Mouse (Mus musculus) NIH3T3 (cell line): ENCODE results near the gene Uck2.

Source experiments
- DNase-seq: peaks from one replicate; pipeline ENCODE4 v3.0.0-alpha.2; 2012; ENCODE audit warnings: low read depth

Gene Uck2

GRCm38 (mm10) chr1:167285320-167285355 lies at the start of gene Uck2:
Gene Uck2 (minus strand): TSS chr1:167285320.
- DNase-seq = no peak

- no peak for DNase-seq
Observed at GRCm38 (mm10) chr1:167331106-167331505, 46.0 kb upstream of the Uck2 start.

- DNase-seq = no peak
Observed at GRCm38 (mm10) chr1:167328776-167329175, 43.7 kb upstream of the Uck2 start.

GRCm38 (mm10) chr1:167321691-167322090 lies 36.6 kb upstream of the Uck2 start:
- DNase-seq = no peak

- DNase-seq = no peak
Observed at GRCm38 (mm10) chr1:167313220-167313619, 28.1 kb upstream of the Uck2 start.

- no peak for DNase-seq
Observed at GRCm38 (mm10) chr1:167312367-167312766, 27.2 kb upstream of the Uck2 start.

- DNase-seq = peak; percentile 99
Observed at GRCm38 (mm10) chr1:167308261-167309054, 23.3 kb upstream of the Uck2 start, which contains the start of gene Tmco1. Gene Tmco1 (plus strand): TSS chr1:167308378.

- DNase-seq = peak; percentile 29
Observed at GRCm38 (mm10) chr1:167307674-167308073, 22.6 kb upstream of the Uck2 start.

GRCm38 (mm10) chr1:167306451-167307240 lies 21.5 kb upstream of the Uck2 start:
- DNase-seq = peak; percentile 84

GRCm38 (mm10) chr1:167305501-167306137 lies 20.5 kb upstream of the Uck2 start:
- no peak for DNase-seq

- DNase-seq = no peak
Observed at GRCm38 (mm10) chr1:167300122-167300521, 15.0 kb upstream of the Uck2 start.

GRCm38 (mm10) chr1:167295679-167296402 lies 10.7 kb upstream of the Uck2 start:
- DNase-seq = no peak

- no peak for DNase-seq
Observed at GRCm38 (mm10) chr1:167292447-167292846, 7.3 kb upstream of the Uck2 start.

GRCm38 (mm10) chr1:167291610-167292009 lies 6.5 kb upstream of the Uck2 start:
- no peak for DNase-seq

- no peak for DNase-seq
Observed at GRCm38 (mm10) chr1:167290263-167290592, 5.1 kb upstream of the Uck2 start.

- peak; percentile 39 for DNase-seq
Observed at GRCm38 (mm10) chr1:167289567-167290262, 4.6 kb upstream of the Uck2 start.

- DNase-seq = peak; percentile 58
Observed at GRCm38 (mm10) chr1:167288665-167289538, 3.8 kb upstream of the Uck2 start.

GRCm38 (mm10) chr1:167287156-167287555 lies 2.0 kb upstream of the Uck2 start:
- DNase-seq = no peak

GRCm38 (mm10) chr1:167285356-167285755 lies 236 bp upstream of the Uck2 start:
- DNase-seq = no peak

- DNase-seq = peak; percentile 81
Observed at GRCm38 (mm10) chr1:167284837-167285319, 242 bp downstream of the Uck2 start.

GRCm38 (mm10) chr1:167284258-167284836 lies 773 bp downstream of the Uck2 start:
- peak; percentile 71 for DNase-seq
